Mouse (Mus musculus): ENCODE data around the gene Ldlrad2. TPM values are rescaled to one million over a fixed set of nuclear protein-coding genes. Genes with fewer than 3 reads are reported as not detected.
A peak's percentile ranks its signal among the peaks of the same experiment; 100 is the strongest.

The Ldlrad2 gene
- total RNA-seq, 2 experiments from 2014 or later = not detected

DNA sequence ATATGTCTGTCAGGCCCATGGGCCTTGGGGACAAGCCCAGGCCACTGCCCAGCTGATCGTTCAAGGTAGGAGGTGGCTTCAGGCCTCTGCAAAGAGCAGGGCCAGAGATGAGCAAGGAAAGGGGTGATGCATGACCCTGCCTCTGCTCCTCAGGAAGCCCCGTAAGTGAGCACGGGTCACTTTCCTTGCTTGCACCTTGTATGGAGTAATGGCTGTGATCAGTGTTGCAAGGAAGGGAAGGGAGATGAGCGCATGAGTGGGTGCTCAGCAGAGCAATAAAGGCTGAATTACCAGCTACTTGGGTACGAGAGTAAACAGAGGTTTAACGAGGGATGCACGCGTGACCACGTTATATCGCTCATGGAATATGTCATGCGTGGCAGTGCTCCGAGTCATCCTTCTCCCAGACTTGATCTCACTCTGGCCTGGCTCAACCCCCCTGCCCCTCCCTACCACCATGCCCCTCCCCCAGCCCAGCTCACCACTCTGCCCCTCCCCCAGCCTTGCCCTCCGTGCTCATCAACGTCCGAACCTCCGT is 17.6 kb downstream of the Ldlrad2 start:
- no peak for DNase-seq
- intact Hi-C loops (cut with DNase I) = no loop called here

DNA sequence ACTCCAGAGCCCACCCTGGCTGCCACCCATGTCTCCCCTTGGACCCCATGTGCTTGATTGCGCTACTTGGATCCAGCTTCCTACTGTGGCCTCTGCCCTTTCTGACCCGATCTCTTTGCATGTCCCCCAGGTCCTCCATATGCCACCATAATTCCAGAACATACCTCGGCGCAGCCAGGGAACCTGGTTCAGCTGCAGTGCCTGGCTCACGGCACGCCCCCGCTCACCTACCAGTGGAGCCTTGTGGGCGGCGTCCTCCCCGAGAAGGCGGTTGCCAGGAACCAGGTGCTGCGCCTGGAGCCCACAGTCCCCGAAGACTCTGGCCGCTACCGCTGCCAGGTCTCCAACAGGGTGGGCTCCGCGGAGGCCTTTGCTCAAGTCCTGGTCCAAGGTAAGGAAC is 20.9 kb downstream of the Ldlrad2 start:
- no peak for DNase-seq
- intact Hi-C loops (cut with DNase I) = no loop called here

DNA sequence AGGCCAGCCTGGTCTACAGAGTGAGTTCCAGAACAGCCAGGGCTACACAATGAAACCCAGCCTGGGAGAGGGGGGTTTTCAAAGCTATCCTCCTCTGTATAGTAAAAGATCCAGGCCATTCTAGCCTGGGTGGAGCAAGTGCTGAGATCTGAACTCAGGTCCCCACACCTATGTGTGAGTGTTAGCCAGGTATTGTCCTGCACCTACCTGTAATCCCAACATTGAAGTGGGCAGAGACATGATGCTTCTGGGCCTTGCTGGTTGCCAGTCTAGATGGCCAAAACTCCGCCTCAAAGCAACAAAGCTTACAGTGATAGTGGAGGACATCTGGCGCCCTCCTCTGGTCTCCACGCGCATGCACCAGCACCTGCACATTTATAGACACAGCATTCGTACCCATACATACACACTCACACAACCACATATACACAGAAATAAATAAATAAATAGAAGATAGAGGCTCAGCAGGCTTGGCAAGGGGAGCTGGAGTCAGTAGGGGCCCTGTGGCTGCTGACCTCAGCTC is 28.3 kb downstream of the Ldlrad2 start:
- DNase-seq = peak; percentile 41 to 57
- intact Hi-C loops (cut with DNase I) = loop anchor here (2.0 kb wide), 1 partner anchor 15 kb away; no protein-coding TSS in a partner anchor

DNA sequence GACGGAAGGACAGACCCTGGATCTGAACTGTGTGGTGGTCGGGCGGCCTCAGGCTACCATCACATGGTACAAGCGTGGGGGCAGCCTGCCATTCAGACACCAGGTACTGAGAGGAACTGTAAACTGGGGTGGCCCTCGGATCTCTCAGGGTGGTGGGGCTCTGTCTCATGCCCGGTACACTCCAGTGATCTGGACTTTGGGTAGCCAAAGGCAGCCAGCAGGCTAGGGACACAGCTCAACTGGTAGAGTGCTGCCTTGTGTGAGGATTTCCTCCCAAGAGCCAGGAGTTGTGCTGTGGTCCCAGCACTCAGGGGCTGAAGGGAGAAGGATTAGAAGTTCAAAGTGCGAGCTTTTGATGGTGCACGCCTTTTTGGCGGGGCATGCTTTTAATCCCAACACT is 28.8 kb downstream of the Ldlrad2 start:
- intact Hi-C loops (cut with DNase I) = no loop called here
- DNase-seq = no peak

- DNase-seq = peak in 1 of 2 experiments; percentile 20
- intact Hi-C loops (cut with DNase I) = no loop called here
These were observed 31.4 kb downstream of the Ldlrad2 start for GRCm38 (mm10) chr4:137542968-137543367.

DNA sequence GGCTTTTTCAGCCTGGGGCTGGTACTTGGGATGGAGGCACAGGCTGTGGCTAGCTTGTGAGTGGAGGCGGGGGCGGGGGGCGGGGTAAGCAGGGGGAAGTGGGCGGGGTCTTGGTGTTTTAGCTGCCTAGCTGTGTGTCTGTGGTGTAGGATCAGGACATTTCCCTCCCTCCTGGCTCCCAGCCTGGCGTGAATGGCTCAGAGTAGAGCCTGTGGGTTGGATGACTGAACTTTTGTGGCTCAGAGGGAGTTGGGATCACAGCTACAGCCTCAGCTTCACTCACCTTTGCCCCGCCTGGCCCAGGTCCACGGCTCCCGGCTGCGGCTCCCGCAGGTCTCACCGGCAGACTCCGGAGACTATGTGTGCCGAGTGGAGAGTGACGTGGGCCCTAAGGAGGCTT is 34.0 kb downstream of the Ldlrad2 start:
- DNase-seq = peak; percentile 61 to 63
- intact Hi-C loops (cut with DNase I) = no loop called here

GRCm38 (mm10) chr4:137527872-137528271 is 46.5 kb downstream of the Ldlrad2 start:
- intact Hi-C loops (cut with DNase I) = no loop called here
- no peak for DNase-seq

GRCm38 (mm10) chr4:137527368-137527767 is 47.0 kb downstream of the Ldlrad2 start:
- intact Hi-C loops (cut with DNase I) = no loop called here
- peak in 1 of 2 experiments; percentile 41 for DNase-seq

DNA sequence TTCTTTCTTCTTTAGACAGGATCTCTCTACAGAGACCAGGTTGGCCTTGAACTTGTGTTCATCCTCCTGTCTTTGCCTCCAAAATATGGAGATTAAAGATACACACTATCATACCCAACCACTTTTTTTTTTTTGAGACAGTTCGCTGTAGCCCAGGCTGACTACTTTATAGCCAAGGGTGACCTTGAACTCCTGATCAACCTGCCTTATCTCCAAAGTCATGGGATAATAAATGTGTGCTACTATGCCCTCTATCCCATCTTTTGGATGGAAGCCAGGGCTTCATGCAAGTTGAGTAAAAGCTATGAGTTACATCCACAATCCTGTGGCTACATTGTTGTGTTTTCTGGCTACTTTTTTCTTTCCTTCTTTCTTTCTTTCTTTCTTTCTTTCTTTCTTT is 48.9 kb downstream of the Ldlrad2 start:
- no peak for DNase-seq
- intact Hi-C loops (cut with DNase I) = no loop called here

Small RNA genes within 50 kb of the gene (microRNA-seq; reads per million reads assigned to microRNA genes)
- 2.1 to 6.2 reads per million in 2 experiments for gene Mir7018

Other genes starting within 250 kb of the Ldlrad2 start
- 100 to 1,000 TPM; 245 to 270 TPM for gene Cdc42, start 216.8 kb downstream of the Ldlrad2 start, total RNA-seq (2021)
- gene Cela3a, start 164.8 kb downstream of the Ldlrad2 start, total RNA-seq (2021) = not detected
- not detected for gene Cela3b, start 144.0 kb downstream of the Ldlrad2 start, total RNA-seq (2021)
- gene 1700013G24Rik, start 121.3 kb downstream of the Ldlrad2 start, total RNA-seq (2021) = not detected
- 100 to 1,000 TPM; 524 to 560 TPM for gene Hspg2, start 105.8 kb downstream of the Ldlrad2 start, total RNA-seq (2021)
- gene Usp48, start 19.2 kb upstream of the Ldlrad2 start, total RNA-seq (2021) = 10 to 100 TPM; 37.9 to 45.7 TPM
- gene Rap1gap, start 90.2 kb upstream of the Ldlrad2 start, total RNA-seq (2021) = 10 to 100 TPM; 10.3 to 12.6 TPM
- 10 to 100 TPM; 40.4 to 61.8 TPM for gene Alpl, start 221.8 kb upstream of the Ldlrad2 start, total RNA-seq (2021)

Data from heart, postnatal 10 days (tissue).